Mouse (Mus musculus) limb, embryonic 10.5 days (tissue): ENCODE data around the gene Rpl36-ps4. TPM values are rescaled to one million over a fixed set of nuclear protein-coding genes. Genes with fewer than 3 reads are reported as not detected.
"Not testable (repeated sequence)": the region's sequence is repeated elsewhere in the genome, so short reads cannot be mapped to it uniquely, and the experiment has no call there.

Source experiments
- DNase-seq: peaks from one replicate; pipeline ENCODE4 v3.0.0-alpha.2; 2017; ENCODE audit warnings: low spot score
- H3K27ac ChIP-seq: fragments of 300-500 bp; sonication (generic); 2 replicates; pipeline ENCODE4 v1.5.1; 2016; ENCODE audit warnings: mild to moderate bottlenecking
- H3K27me3 ChIP-seq: fragments of 300-500 bp; sonication (generic); 2 replicates; pipeline ENCODE4 v1.6.1; 2016; ENCODE audit warnings: low read depth, mild to moderate bottlenecking; ENCODE audit not compliant: poor library complexity, severe bottlenecking
- H3K36me3 ChIP-seq: fragments of 300-500 bp; sonication (generic); 2 replicates; pipeline ENCODE4 v1.6.1; 2016; ENCODE audit warnings: mild to moderate bottlenecking, moderate library complexity
- H3K4me1 ChIP-seq: fragments of 300-500 bp; sonication (generic); 2 replicates; pipeline ENCODE4 v1.6.1; 2016
- H3K4me3 ChIP-seq: fragments of 300-500 bp; sonication (generic); 2 replicates; pipeline ENCODE4 v1.5.1; 2016; ENCODE audit warnings: mild to moderate bottlenecking, moderate library complexity
- H3K9me3 ChIP-seq: fragments of 300-500 bp; sonication (generic); replicated peaks from 2 replicates; pipeline ENCODE4 v1.6.1; 2016; ENCODE audit warnings: mild to moderate bottlenecking
- WGBS: fragments of 180-500 bp; shearing (Covaris S2); methylation state at CpG from one replicate; pipeline ENCODE4 v1.1.7; 2016; 5-methylcytosine and 5-hydroxymethylcytosine counted together
- polyA plus RNA-seq: library from polyadenylated mRNA; unstranded; fragments of >200 nt; fragmentation: Nextera tagmentation; extraction: Ambion mirVana; gene quantifications from 2 replicates; pipeline ENCODE4 v1.2.1, GENCODE M21; 2016

Rpl36-ps4 gene
- polyA plus RNA-seq, 1 experiment from 2014 or later, result not detected

DNA sequence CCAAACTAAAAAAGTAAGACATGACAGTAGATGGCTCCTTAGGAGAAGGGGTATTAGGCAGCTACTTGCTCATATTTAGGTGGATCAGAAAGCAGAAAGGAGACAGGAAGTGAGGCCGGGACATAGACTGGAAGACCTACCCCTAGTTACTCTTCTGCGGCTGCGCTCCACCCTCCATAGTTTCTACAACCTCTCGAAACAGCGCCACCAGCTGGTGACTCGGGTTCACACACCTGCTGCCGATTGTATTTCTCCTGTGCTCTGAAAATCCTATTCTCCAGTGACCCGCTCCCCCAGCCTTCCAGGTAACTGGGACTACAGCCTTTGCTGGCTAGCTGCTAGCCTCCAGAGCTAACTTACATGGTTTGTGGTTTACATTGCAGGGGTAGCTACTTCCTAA is 37.5 kb downstream of the Rpl36-ps4 start:
- no peak for DNase-seq
- 69% methylated on average over 8 of the region's 8 CpGs for WGBS
- no peaks in the 10 kb centered on the region for H3K36me3 ChIP-seq
- H3K4me3 ChIP-seq, result no peak overlapping the region
- no peaks in the 10 kb centered on the region for H3K27me3 ChIP-seq
- H3K9me3 ChIP-seq, result no peaks in the 10 kb centered on the region
- H3K4me1 ChIP-seq, result no peaks in the 10 kb centered on the region; the same call in 1 of the 2 replicates
- H3K27ac ChIP-seq, result no peak overlapping the region

DNA sequence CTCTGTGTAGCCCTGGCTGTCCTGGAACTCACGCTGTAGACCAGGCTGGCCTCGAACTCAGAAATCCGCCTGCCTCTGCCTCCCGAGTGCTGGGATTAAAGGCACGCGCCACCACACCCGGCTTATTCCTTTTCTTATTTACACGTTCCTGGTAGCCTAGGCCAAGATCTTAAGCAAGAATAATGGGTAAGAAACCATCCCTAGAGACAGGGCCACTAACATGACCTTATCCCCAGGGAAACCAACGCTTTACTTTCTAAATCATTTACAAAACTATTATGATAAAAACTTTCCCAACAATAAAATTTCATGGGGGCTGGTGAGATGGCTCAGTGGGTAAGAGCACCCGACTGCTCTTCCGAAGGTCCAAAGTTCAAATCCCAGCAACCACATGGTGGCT is 38.6 kb downstream of the Rpl36-ps4 start:
- not testable (repeated sequence) for H3K27me3 ChIP-seq, DNase-seq, H3K4me3 ChIP-seq, H3K36me3 ChIP-seq, H3K27ac ChIP-seq, H3K4me1 ChIP-seq, H3K9me3 ChIP-seq
- WGBS, result 97% methylated on average over 11 of the region's 11 CpGs

DNA sequence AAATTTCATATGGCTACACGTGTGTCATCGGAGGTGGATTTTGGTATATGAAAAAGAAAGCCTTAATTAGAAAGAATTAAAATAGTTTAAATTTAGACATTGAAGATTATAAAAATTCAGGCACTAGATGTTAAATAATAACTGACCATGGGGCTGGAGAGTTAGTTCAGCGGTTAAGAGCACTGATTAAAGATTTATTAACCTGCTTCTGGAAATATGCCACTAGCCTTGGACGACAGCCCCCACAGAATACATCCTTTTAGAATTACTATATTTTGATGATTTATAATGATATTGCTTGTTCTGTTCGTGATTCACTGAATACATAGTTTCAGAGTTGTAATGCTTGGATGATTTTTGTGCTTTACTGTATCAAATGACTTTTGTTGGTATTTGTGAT is 39.2 kb downstream of the Rpl36-ps4 start:
- H3K27me3 ChIP-seq, DNase-seq, H3K4me1 ChIP-seq, H3K9me3 ChIP-seq, H3K27ac ChIP-seq, H3K36me3 ChIP-seq, H3K4me3 ChIP-seq: not testable (repeated sequence)
- 94% methylated on average over 5 of the region's 5 CpGs for WGBS

DNA sequence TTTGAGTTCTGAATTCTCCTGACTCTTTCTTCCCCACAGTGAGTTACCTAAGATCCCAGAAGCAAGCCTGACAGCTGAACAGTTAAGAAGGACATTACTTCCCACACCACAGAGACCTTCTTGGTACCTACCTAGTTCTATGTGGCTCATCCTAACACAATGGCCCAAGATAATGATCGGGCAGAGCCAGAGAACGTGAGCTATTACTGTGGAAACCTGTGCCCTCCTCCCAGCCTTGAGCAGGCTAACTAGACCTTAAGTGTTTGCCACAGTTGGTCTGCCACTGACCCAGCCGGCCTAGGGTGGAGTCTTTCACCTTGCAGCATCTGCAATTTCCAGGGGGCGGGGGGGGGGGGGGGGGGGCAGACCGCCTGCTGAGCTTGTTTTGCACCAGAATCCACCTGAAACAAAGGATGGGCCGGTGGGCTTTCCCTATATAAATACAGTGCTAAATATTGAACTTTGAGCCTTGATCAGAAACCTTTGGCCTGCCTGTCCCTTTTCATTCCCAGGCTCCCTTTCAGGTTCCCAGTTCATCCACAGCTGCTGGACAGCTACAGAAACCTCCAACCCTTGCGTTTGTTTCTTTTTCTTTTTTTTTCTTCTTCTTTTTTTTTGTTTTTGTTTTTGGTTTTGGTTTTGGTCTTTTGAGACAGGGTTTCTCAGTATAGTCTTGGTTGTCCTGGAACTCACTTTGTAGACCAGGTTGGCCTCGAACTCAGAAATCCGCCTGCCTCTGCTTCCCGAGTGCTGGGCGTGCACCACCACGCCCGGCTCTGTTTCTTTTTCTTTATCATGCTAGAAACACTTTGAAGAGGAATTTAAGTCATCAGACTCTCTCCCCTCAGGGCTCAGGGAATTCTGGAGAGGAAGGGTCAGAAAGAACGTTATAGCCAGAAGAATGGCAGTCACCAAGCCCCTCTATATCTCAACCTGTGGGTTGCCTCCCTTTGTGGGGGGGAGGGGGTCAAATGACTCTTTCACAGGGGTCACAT is 42.6 kb downstream of the Rpl36-ps4 start:
- Histone ChIP-seq H3K27ac (no peak overlapping the region), H3K4me1 (no peaks in the 10 kb centered on the region), H3K36me3 (no peaks in the 10 kb centered on the region), H3K9me3 (no peaks in the 10 kb centered on the region), H3K4me3 (no peak overlapping the region), H3K27me3 (no peaks in the 10 kb centered on the region)
- no peak for DNase-seq
- WGBS, result 92% methylated on average over 13 of the region's 14 CpGs

DNA sequence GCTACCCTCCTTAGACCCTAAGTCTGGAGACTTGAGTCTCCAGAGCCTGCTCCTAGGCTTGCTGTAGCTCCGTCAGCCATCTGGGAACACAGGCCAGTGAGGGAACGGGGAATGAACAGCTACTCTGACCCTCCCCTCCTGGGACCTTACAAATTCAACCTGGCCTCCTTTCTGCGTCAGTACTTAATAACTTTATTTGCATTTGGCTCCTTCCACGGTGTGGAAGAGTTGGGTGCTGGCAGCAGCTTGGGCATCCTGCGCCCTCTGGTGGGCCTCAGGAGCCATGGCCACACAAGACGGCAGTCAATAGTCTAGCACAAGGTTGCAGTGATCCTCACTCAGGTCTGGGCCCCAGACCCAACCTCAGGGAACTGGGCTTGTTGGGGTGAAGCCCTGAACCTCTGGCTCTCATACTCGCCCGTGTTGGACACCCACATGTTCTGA is 47.7 kb downstream of the Rpl36-ps4 start:
- not testable (repeated sequence) for H3K9me3 ChIP-seq, H3K4me1 ChIP-seq, H3K27me3 ChIP-seq, H3K27ac ChIP-seq, H3K4me3 ChIP-seq, H3K36me3 ChIP-seq, DNase-seq
- 41% methylated on average over 7 of the region's 8 CpGs for WGBS

Other genes with a start within 250 kb of the Rpl36-ps4 start
- gene Msh2, start 248.6 kb upstream of the Rpl36-ps4 start, polyA plus RNA-seq, result 120 and 130 TPM in 2 replicates
- gene Kcnk12, start 123.0 kb upstream of the Rpl36-ps4 start, polyA plus RNA-seq, result not detected in 2 replicates
- gene Msh6, start 54.1 kb downstream of the Rpl36-ps4 start, polyA plus RNA-seq, result 93.6 and 104 TPM in 2 replicates
- 15.5 and 18.0 TPM in 2 replicates for gene Fbxo11, start 144.3 kb downstream of the Rpl36-ps4 start, polyA plus RNA-seq